Mouse (Mus musculus): Measurements from ENCODE around the gene Hist1h2ap.
"Not testable (repeated sequence)": the region's sequence is repeated elsewhere in the genome, so short reads cannot be mapped to it uniquely, and the experiment has no call there.

DNA sequence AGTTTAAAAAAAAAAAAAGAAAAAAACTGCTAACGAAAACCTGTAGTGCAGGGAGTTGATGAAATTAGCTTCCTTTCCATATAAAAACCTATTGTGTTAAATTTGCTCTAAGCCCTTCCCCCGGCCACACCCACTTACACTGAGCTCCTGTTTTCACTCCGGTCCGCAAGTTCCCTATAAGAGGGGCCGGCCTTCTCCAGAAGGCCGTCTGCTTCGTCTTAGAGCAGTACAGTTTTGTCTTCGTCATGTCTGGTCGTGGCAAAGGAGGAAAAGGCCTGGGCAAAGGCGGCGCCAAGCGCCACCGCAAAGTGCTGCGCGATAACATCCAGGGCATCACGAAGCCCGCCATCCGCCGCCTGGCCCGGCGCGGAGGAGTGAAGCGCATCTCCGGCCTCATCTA, 21.8 kb downstream of the Hist1h2ap start, which contains the start of gene Hist1h4m:
- TF ChIP-seq POLR2A (IDR thresholded peaks at IDR 0.05; ENCODE audit: low read depth, low read length); CTCF (IDR thresholded peaks at IDR 0.05; ENCODE audit: borderline replicate concordance, insufficient read depth, low read length): not testable (repeated sequence)

All from embryonic fibroblast, embryonic 13.5 days (primary cell).